Mouse (Mus musculus): ENCODE measurements around the gene Slain2. TPM values are rescaled to one million over a fixed set of nuclear protein-coding genes. Genes with fewer than 3 reads are reported as not detected.
"Not testable (repeated sequence)": the region's sequence is repeated elsewhere in the genome, so short reads cannot be mapped to it uniquely, and the experiment has no call there.

Slain2 gene
- total RNA-seq, 2 experiments from 2014 or later: 48.0 to 48.5 TPM

GRCm38 (mm10) chr5:72899255-72899654 is 14.8 kb upstream of the Slain2 start:
- no peak for ATAC-seq (replicated peaks; ENCODE audit: poor library complexity)

- no peak for ATAC-seq (replicated peaks; ENCODE audit: poor library complexity)
These were observed 12.2 kb upstream of the Slain2 start for GRCm38 (mm10) chr5:72901866-72902265.

GRCm38 (mm10) chr5:72902312-72902711 is 11.8 kb upstream of the Slain2 start:
- no peak for ATAC-seq (replicated peaks; ENCODE audit: poor library complexity)

- no peak for ATAC-seq (replicated peaks; ENCODE audit: poor library complexity)
These were observed 11.1 kb upstream of the Slain2 start for GRCm38 (mm10) chr5:72902876-72903516.

GRCm38 (mm10) chr5:72904903-72905790 is 9.0 kb upstream of the Slain2 start:
- ATAC-seq (replicated peaks; ENCODE audit: poor library complexity): peak; percentile 64

- ATAC-seq (replicated peaks; ENCODE audit: poor library complexity): peak; percentile 76
These were observed 6.7 kb upstream of the Slain2 start for GRCm38 (mm10) chr5:72907402-72907801.

- ATAC-seq (replicated peaks; ENCODE audit: poor library complexity): no peak
These were observed 5.7 kb upstream of the Slain2 start for GRCm38 (mm10) chr5:72908324-72908936.

- no peak for ATAC-seq (replicated peaks; ENCODE audit: poor library complexity)
These were observed 4.7 kb upstream of the Slain2 start for GRCm38 (mm10) chr5:72909363-72909762.

- no peak for ATAC-seq (replicated peaks; ENCODE audit: poor library complexity)
These were observed 3.7 kb upstream of the Slain2 start for GRCm38 (mm10) chr5:72910373-72910772.

GRCm38 (mm10) chr5:72911284-72911683 is 2.8 kb upstream of the Slain2 start:
- no peak for ATAC-seq (replicated peaks; ENCODE audit: poor library complexity)

- no peak for ATAC-seq (replicated peaks; ENCODE audit: poor library complexity)
These were observed 793 bp downstream of the Slain2 start for GRCm38 (mm10) chr5:72914633-72915561.

GRCm38 (mm10) chr5:72916048-72916447 is 1.9 kb downstream of the Slain2 start:
- ATAC-seq (replicated peaks; ENCODE audit: poor library complexity): no peak

- ATAC-seq (replicated peaks; ENCODE audit: poor library complexity): no peak
These were observed 2.7 kb downstream of the Slain2 start for GRCm38 (mm10) chr5:72916851-72917250.

- ATAC-seq (replicated peaks; ENCODE audit: poor library complexity): no peak
These were observed 6.3 kb downstream of the Slain2 start for GRCm38 (mm10) chr5:72920416-72920815.

- no peak for ATAC-seq (replicated peaks; ENCODE audit: poor library complexity)
These were observed 7.1 kb downstream of the Slain2 start for GRCm38 (mm10) chr5:72921171-72921570.

GRCm38 (mm10) chr5:72922796-72923195 is 8.7 kb downstream of the Slain2 start:
- ATAC-seq (replicated peaks; ENCODE audit: poor library complexity): no peak

- no peak for ATAC-seq (replicated peaks; ENCODE audit: poor library complexity)
These were observed 13.0 kb downstream of the Slain2 start for GRCm38 (mm10) chr5:72927074-72927473.

GRCm38 (mm10) chr5:72933026-72933675 is 19.0 kb downstream of the Slain2 start:
- ATAC-seq (replicated peaks; ENCODE audit: poor library complexity): no peak

- not testable (repeated sequence) for ATAC-seq (replicated peaks; ENCODE audit: poor library complexity)
These were observed 24.3 kb downstream of the Slain2 start for GRCm38 (mm10) chr5:72938421-72938820.

- ATAC-seq (replicated peaks; ENCODE audit: poor library complexity): no peak
These were observed 25.2 kb downstream of the Slain2 start for GRCm38 (mm10) chr5:72939311-72939710.
